Mouse (Mus musculus): ENCODE measurements at regions not wholly inside any gene's neighbourhood (a gene's known extent, or its start where the extent isn't known, plus 50 kb on each side); places are given as distances from the start of the nearest gene placed in this dataset.
"Not testable (repeated sequence)": the region's sequence is repeated elsewhere in the genome, so short reads cannot be mapped to it uniquely, and the experiment has no call there.

DNA sequence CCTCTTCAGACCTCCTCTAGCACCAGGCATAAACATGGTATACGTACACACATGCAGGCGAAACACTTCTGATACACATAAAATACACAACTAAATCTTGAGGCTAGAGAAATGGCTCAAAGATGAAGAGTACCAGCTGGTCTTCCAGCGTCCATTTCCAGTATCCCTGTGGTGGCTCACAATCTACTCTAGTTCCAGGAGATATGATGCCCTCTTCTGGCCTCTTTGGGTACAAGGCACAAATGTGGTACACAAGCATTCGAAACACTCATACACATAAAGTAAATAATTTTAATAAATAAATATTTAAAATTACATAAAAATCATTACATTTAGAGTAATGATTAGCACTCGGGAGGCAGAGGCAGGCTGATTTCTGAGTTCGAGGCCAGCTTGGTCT lies 50.7 kb upstream of the Rabgap1l start:
- DNase-seq: no peak

DNA sequence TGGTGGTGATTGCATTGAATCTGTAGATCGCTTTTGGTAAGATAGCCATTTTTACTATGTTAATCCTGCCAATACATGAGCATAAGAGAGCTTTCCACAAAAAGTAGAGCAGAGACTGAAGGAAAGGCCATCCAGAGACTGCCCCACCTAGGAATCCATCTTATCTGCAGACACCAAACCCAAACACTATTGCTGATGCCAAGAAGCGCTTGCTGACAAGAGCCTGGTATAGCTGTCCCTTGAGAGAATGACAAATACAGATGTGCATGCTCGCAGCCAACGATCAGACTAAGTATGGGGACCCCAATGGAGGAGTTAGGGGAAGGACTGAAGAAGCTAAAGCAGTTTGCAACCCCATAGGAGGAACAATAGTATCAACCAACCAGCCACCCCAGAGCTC lies 51.7 kb upstream of the Rabgap1l start:
- not testable (repeated sequence) for DNase-seq

- no peak for DNase-seq
Measured at GRCm38 (mm10) chr1:160850674-160851073, 55.5 kb upstream of the Rc3h1 start.

GRCm38 (mm10) chr1:160854410-160854809 lies 51.8 kb upstream of the Rc3h1 start:
- DNase-seq: peak in 1 of 2 experiments; percentile 4

GRCm38 (mm10) chr1:160855411-160855810 lies 50.8 kb upstream of the Rc3h1 start:
- no peak for DNase-seq

- DNase-seq: no peak
Measured at GRCm38 (mm10) chr1:160855926-160856620, 50.1 kb upstream of the Rc3h1 start.

All from adrenal gland, postnatal 36 days (tissue).